Mouse (Mus musculus): ENCODE measurements around the gene Krt9.

GRCm38 (mm10) chr11:100138809-100139208, 54.2 kb downstream of the Krt9 start:
- TF ChIP-seq CTCF (IDR thresholded peaks at IDR 0.05; ENCODE audit: low read depth) (no peak), EP300 (IDR thresholded peaks at IDR 0.05; ENCODE audit: low read depth) (no peak)
